Mouse (Mus musculus) spleen, adult 10 weeks (tissue): ENCODE data around the gene Gm3646. TPM values are rescaled to one million over a fixed set of nuclear protein-coding genes. Genes with fewer than 3 reads are reported as not detected.

Experiments
- polyA plus RNA-seq: library from polyadenylated mRNA; stranded (reverse); fragments of 350-450 nt; fragmentation: Illumina TruSeq; extraction: RNeasy Lipid Tissue Mini Kit (QIAGEN cat#74804); gene quantifications from one replicate; pipeline ENCODE4 v1.2.3, GENCODE M21; 2015; ENCODE audit warnings: low replicate concordance; ENCODE audit not compliant: insufficient read depth

The Gm3646 gene
- polyA plus RNA-seq = not detected

GRCm38 (mm10) chr1:39805243-39805979, at the start of gene Gm3646:
Gm3646 (minus strand) TSS chr1:39805332.

Other genes starting within 250 kb of the Gm3646 start
- gene Rnf149, start 227.9 kb downstream of the Gm3646 start, polyA plus RNA-seq = 44.6 TPM
- gene Creg2, start 153.9 kb downstream of the Gm3646 start, polyA plus RNA-seq = 0.11 TPM
- not detected for gene Rfx8, start 84.3 kb downstream of the Gm3646 start, polyA plus RNA-seq
- gene Map4k4, start 95.6 kb upstream of the Gm3646 start, polyA plus RNA-seq = 140 TPM